Mouse (Mus musculus) c-Kit-positive CD71-positive TER-119-positive erythroid progenitor cells, embryonic 14.5 days (primary cell): ENCODE measurements around the gene Cdc42se2.

Experiments used
- DNase-seq: peaks from one replicate; pipeline ENCODE4 v3.0.0-alpha.2; 2013; ENCODE audit warnings: low spot score

The Cdc42se2 gene

DNA sequence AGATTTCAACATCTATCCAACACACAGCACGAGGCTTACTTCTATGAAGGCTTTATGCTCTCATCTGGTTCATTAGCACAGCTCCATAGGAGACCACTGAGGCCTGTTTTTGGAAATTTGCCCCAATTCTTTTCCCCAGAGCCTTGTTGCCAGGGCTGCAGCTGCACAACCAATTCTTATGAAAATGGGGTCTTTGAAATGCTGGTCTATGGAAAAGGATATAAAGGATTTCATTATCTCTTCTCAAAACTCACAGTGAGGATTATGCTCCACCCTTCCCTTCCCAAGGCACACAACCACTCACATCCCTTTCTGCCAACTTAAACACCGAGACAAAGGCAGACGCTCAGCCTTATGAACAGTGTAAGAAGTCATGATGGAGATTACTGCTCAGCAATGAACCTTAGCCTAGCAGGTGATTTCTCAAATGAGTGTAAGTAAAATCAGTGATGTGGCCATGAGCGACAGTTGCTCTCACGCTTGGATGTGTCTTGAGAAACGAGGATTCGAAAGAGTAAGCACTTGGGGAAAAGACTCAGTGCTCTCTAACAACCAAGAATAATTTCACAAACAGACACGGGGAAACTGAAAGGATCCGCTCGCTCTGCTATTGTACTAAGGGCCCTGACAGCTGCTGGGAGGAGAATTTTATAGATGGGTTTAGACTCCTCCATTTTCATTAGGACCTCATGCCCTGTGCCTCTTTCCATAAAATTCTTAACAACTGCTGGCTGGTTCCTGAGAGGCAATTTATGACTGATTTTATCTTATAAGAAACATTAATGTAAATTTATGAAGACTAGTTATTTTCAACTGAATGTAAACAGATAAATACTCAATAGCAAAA is 33.0 kb downstream of the Cdc42se2 start:
- no peak for DNase-seq

DNA sequence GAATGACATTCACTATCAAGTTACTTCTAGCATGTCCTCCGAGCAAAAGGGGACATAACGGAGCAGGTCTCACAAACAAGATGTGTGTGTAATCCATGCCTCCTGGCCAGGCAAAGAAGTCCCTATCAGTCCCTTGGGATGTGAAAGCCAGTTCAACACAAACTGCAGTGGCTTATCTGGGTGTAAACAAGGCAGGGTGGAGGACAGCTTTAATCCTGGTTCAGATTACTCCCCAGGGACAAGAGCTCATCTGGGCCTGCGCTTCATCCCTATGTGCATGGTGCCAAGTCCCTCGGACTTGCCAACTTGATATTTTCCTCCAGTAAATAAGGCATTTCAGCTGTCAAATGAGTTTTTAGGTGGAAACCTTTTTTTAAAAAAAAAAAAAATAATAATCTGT is 36.0 kb downstream of the Cdc42se2 start:
- DNase-seq, result no peak

DNA sequence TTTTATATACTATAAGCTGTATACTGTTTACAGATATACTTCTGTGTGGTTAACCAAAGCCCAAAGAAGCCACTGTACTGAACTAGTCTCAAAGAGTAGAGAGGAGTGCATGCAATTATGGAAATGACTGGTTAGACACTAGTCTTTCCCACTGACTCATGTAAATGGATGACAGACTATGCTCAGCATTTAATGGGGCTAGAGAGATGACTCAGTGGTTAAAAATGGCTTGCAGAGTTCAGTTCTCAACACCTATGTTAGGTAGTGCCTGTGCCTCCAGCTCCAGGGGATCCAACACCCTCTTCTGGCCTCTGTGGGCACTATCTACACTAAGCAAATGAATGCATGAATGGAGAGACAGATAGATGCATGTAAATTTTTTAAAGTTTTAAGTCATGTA is 38.6 kb downstream of the Cdc42se2 start:
- no peak for DNase-seq

DNA sequence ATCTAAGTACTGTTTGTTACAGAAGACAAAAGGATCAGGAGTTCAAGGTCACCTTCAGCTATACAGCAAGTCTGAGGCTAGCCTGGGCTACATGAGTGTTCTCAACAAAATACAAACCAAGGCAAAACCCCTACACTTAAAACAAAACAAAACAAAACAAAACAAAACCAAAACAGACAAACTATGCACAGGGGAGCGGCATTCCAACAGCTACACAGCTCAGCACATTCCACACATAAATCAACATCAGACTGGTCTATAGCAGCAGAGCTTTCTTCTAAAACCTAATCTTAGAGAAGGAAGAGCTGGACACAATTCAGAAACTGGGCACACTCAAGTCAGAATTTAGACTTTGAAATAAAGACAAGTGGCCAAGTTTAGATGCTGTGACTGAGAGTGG is 43.2 kb downstream of the Cdc42se2 start:
- DNase-seq, result no peak

DNA sequence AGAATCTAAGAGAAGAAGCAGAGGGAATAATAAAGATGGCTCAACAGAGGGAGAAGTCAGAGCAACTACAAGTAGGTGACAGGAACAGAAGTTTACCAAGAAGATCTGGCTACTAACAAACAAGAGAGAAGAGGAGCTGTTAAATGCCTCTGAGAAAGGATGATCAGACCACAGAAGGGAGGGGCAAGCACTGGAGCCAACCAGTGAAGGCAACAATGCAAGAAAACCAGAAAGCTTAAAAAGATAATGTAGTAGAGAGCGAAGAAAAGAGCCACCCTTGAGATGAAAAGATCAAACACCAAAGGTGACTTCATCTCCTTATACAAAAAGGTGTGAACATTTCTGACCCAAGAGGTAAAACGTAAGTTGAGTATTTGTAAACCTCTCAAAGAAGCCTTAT is 46.1 kb downstream of the Cdc42se2 start:
- DNase-seq, result no peak

DNA sequence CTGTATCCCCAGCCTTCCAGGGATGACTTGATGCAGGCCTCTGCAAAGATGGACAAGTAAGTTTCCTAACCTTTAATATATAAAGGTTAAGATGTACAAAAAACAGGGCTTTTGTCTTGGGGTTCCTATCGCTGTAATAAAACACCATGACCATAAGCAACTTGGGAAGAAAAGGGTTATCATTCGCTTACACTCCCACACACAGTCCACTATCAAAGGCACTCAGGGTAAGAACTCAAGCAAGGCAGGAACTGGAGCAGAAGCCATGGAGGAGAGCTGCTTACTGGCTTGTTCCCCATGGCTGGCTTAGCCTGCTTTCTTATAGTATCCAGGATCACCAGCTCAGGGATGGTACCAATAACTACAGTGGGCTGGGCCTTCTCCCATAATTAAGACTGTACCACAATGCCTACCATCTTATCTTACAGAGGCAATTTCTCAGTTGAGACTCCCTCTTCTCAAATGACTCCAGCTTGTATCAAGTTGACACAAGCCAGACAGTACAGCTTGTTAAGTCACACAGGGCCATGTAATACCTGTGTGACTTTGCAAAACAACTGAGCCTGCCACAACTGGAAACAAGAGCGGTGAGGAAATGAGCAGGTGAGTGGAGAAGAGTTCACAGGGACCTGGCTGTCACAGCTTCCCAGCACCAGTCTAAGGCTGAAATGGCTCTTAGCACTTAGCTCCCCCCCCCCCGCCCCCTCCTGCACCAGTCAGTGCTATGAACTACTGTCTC is 48.3 kb downstream of the Cdc42se2 start:
- peak; percentile 39 for DNase-seq

DNA sequence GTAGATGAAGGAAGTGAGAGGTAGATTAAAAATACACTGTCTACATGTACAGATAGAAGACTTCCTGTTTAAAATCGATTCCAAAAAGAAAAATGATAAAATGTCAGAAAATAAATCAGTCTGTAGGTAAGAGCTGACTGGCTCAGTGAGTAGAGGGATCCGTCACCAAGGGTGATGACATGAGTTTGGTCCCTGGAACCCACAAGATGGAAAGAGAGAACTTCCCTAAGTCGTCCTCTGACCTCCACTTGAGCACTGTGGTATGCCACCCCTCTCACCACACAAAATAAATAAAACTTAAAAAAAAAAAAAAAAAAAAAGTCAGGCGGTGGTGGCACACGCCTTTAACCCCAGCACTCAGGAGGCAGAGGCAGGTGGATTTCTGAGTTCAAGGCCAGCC is 50.6 kb downstream of the Cdc42se2 start:
- no peak for DNase-seq

DNA sequence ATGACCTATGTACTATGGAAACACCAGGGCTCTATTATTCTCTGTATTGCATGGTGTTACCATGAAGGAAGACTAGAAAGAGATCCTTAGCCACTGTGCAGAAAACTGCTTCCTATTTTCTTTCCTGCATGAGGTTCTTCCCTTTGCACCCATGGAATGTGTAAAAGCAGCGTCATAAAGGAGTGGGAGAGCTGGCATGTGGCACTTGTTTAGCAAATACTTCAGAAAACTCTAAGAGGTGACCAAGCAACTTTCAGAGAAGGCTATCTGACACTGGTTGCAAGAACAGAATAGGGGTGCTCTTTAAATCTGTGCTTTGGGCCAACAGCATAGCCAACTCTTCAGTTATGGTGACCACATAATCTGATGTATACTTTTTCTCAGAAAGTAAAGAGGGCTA is 52.4 kb downstream of the Cdc42se2 start:
- no peak for DNase-seq

DNA sequence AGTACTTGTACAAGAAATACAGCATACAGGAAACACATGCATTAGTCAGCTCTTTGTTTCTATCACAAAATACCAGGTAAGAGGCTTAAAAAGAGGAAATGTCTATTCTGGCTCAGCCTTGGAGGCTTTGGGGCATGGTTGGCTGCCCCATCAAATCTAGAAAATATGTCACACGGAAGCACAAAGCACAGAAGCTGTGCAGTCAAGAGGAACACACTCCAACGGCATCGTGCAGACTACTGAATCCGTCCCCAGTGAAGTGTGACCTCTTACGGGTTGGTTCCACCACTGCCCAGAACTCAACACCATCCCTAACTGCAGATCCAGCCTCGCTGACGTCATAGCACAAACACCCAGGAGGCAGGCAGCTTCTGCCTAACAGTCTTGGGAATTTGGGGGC is 53.9 kb downstream of the Cdc42se2 start:
- no peak for DNase-seq

DNA sequence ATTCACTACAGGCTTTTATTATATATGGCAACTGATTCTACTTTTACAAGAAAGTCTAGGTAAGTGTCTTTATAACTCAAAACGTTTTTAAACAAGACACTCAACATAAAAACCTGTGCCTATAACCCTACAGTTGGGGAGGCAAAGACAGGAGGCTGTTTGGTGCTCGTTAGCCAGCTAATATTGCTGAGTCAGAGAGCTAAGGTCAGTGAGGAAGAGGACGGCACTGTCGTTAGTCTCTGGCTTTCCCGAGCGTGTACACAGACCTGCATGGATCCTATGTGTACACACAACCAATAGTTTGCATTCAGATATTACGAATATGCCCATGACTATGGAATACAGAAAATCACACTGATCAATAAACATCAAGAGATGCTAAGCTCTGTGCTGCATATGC is 56.1 kb downstream of the Cdc42se2 start:
- no peak for DNase-seq

DNA sequence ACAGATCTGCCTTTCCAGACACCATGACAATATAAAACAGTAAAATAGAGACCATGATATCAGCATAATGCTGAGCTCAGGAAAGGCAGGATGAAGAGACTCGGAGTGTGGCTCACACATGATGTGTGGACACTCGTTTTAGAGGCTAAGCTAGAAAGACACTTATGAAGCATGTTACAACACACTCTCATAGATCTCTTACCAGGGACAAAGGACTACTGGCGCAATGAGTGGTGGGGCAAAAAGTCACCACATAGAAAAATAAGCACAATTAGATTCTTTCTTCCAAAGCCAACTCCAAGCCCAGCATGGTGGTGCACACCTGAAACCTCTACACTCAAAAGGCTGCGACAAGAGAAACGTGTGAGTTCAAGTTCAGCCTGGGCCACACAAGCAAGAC is 56.5 kb downstream of the Cdc42se2 start:
- DNase-seq, result no peak

DNA sequence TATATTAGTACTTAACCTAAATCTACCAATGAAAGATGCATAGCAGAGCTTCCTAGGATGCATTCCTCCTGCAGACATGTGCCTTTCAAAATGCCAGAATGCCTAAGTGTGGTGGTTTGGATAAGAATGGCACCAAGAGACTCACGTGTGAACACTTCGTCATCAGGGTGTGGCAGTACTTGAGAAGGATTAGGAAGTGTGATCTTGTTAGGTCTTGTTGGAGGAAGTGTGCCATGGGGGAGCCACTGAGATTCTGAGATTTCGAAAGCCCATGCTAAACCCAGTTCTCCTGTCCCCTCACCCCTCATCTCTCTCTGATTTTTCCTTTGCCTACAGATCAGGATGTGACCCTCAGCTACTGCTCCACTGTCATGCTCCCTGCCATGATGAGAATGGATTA is 58.2 kb downstream of the Cdc42se2 start:
- DNase-seq, result no peak

DNA sequence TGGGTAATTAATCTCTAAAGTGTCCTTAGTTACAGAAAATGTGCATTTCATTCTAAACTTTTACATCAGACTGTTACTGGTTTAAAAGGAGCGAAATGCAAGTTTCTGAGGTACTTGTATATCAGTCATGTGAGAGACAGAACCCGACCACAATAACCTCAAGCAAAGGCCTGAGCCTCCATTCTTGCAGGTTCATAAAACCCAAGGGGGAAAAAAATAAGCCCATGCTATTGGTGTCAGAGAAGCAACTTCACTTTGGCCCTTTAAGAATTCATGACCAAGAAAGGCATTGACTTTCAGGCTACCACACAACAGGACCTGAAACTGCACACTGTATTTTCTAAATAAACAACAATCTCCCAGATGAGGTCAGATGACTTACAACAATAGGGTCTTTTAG is 59.1 kb downstream of the Cdc42se2 start:
- DNase-seq, result no peak

DNA sequence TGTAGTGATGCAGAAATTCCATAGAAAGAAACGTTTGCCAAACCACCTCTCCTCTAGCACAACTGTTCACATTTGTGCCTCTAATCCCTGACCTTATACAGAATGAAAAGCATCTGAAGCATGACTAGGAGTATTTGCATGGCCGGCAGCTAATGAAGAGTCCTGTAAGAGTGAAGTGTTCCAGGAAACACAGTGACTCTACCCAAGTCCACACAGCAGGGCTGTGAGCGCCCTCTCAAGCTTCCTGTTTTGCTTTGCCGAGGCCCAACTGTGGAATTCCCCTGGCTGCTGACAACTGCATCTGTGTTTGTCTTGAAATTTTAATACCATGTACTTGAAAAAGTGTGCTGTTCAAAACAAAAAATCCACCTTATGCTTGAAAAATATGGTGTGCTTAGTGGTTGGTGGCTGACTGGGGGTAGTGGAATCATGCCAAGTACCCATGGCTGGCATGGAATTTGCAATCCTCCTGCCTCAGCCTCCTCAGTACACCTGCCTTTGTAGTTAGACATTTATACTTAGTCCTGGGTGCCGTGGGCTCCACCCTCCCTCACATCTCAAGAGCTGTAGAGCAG is 60.1 kb downstream of the Cdc42se2 start:
- no peak for DNase-seq

DNA sequence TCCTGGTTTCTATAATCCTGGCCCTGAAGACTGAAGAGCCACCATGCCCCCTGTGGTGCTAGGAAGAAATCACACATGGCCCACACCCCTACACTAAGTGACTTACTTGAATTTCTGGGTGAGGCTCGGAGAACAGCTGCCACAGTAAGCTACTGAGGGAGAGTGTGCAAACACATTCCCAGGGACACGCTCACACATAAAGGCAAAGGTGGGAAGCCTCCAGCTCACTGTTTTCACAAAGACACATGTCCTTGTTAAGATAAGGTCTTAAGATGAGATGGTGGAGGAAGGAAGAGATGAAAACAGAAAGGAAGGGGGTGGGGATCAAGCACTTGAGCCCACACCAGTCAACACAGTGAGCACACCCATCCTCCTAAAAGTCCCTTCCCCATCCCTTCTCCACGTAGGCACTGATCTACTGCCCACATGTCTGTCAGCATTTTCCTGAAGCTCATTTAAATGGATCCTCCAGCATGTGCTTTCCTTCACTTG is 60.9 kb downstream of the Cdc42se2 start:
- no peak for DNase-seq

DNA sequence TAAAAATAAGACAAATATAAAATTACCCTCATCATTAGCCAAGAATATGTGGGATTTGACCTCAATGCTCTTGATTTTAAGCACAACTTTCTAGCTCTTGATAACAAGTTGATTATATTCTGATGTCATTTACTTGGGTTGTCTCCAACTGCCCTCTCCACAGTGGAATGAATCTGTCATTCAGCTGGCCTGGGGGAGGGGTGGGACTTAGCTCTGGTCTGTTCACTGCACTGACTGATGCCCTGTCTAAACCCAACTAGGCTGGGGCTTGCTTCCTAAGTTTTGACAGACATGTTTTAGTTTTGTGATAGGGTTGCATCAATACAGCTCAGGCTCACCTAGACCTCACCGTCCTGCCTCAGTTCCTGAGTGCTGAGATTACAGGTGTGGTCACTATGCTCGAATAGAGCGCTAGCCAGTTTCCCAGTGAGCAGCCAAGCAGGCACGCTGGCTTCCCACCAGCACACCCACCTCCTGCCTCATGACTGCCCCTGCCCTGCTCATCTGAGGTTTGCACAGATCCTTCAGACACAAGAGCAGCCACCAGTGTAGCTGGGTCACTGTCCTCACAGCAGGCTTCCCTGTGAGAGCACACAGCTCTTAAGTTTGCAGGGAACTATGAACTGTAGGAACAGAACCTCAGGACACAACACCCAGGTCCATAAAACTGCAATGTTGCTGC is 63.0 kb downstream of the Cdc42se2 start:
- no peak for DNase-seq

DNA sequence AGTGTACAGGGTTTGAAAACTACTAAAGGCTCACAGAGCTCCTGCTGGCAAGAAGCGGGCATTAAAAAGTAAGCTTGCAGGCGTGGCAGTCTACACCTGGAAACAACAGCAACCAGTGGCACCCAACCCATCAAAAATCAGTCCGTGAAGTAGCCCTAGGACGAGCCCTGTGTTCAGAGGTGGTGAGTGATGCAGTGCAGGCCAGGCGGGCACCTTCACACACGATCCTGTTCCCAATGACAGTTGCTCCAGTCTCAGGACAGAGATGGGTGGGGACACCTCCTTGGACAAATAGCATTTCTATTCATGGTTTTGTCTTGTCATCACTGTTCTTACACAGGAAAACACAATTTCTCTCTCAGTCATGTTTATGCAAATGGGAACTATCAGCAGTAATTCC is 65.4 kb downstream of the Cdc42se2 start:
- no peak for DNase-seq

DNA sequence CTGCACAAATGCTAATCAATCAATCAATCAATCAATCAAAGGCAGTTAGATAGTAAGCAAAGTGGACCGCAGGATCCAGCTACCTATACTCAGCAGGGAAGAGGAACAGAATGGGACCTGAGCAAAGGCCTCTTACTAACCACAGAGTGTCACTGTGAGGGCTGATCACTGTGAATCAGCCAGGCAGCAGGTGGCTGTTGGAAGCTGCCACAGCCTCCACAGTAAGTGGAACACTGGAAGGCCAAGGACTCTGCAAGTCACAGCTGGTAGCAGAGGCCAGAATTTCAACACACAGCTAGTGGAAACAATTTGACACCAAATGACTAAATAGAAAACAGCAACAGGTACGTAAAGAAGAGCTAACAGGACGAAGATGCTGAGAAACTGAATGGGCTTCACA is 68.9 kb downstream of the Cdc42se2 start:
- no peak for DNase-seq

DNA sequence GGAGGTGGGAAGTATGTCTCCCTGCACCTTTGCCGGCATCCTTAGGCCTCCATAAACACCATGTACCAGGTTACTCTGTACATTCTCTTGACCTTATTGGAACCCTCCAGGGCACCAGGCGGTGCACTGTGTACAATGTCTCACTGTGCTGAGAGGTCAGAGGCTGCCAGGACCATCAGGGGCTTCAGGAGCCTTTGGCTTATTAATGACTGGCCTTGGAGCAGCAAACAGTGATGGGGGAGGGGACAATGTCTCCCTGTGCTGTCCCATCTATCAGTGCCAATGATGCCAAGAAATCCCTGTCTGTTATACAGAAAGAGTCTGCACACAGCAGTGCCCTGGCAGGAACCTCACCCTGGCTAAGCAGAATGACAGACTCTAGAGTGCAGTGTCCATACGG is 69.6 kb downstream of the Cdc42se2 start:
- no peak for DNase-seq

DNA sequence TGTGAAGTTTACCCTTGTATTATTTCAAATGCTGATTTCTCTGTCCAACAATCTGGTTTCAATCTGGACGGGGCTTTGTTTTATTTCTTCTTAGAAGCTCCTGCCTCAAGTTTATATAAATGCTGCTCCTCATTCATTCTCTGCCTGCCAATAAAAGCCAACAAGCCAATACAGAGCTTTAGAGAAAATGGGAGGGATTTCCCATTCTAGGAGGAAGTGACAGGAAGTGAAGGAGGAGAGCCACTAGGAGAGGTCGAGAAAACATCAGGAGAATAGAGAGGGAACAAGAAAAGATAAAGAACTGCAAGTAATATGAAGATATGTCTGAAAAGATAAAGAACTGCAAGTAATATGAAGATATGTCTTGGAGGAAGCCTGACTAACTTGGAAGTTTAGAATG is 74.6 kb downstream of the Cdc42se2 start:
- no peak for DNase-seq

DNA sequence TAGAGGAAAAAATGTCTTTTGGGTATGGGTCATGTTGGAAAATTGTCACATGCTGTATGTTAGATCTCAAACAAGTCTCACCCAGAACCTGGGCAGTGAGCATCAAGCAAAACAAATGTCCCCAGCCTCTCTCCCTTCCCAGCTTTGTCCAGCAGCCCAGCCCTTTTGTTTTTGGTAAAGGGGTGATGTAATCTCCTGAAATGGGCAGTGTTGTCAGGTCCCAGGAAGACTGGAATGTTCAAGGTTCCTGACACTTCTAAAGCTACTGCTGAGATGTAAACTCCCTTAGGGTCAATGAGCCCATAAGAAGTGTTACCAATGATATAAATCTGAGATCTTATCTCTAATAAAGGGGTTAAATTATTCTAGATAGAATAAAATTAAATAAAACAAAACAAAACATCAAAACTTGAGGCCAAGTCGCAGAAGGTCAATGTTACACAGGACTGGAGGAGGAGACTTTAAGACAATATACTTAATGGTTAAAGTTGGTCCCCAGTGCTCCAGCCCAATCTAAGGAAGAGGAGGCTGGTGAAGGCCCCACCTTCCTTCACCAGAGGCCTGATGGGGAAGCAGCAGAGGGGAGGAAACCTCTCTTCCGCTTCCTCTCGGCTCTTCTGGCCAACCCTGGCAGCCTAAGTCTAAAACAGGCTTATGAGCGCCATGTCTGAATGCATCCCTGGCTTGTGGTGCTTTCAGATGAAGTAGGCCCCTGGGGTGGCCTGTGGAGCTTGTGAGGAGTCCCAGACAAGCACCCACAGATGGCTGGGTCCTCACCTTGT is 76.8 kb downstream of the Cdc42se2 start:
- DNase-seq, result no peak

DNA sequence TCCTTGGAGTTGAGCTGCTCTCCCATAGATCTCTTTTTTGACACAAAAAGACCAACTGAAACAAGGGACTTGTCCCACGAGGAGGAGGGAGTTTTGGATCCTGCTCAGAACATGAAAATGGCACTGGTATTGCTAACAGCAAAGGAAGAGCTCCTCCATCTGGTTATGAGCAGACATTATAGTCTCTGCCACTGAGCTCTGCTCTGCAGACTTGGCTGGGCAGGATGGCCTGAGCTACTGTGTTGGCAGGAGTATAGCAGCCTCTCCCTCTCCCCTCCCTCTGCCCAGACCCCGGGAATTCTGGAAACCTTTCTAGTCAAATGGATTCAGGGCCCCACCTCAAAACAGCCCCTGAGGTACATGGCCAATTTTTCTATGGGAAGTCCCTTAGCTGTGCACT is 77.8 kb downstream of the Cdc42se2 start:
- no peak for DNase-seq
